Mouse (Mus musculus) monocyte, adult 2 months (primary cell): ENCODE results near the gene Pcgf6.
"Not testable (repeated sequence)": the region's sequence is repeated elsewhere in the genome, so short reads cannot be mapped to it uniquely, and the experiment has no call there.

Experiments
- DNase-seq, 2 experiments: peaks; one replicate each; pipeline ENCODE4 v3.0.0; 2022; ENCODE audit warnings: low spot score in 2 of 2, low read depth in 1 of 2

Pcgf6 gene

GRCm38 (mm10) chr19:47029796-47030195, 20.9 kb downstream of the Pcgf6 start:
- no peak for DNase-seq

GRCm38 (mm10) chr19:47026513-47026912, 24.2 kb downstream of the Pcgf6 start:
- no peak for DNase-seq

GRCm38 (mm10) chr19:47024954-47025353, 25.8 kb downstream of the Pcgf6 start:
- DNase-seq: no peak

GRCm38 (mm10) chr19:47023546-47023945, 27.2 kb downstream of the Pcgf6 start:
- no peak for DNase-seq

GRCm38 (mm10) chr19:47022709-47023108, 28.0 kb downstream of the Pcgf6 start:
- no peak for DNase-seq

GRCm38 (mm10) chr19:47019326-47019725, 31.4 kb downstream of the Pcgf6 start:
- no peak for DNase-seq

- DNase-seq: no peak
These were observed 32.4 kb downstream of the Pcgf6 start for GRCm38 (mm10) chr19:47018330-47018729.

GRCm38 (mm10) chr19:47017831-47018230, 32.9 kb downstream of the Pcgf6 start:
- no peak for DNase-seq

GRCm38 (mm10) chr19:47016487-47016886, 34.2 kb downstream of the Pcgf6 start:
- DNase-seq: peak in 1 of 2 experiments; percentile 33

- DNase-seq: no peak
These were observed 34.7 kb downstream of the Pcgf6 start for GRCm38 (mm10) chr19:47015965-47016364.

GRCm38 (mm10) chr19:47015396-47015795, 35.3 kb downstream of the Pcgf6 start:
- no peak for DNase-seq

GRCm38 (mm10) chr19:47014447-47015381, 36.0 kb downstream of the Pcgf6 start, which contains the start of the genes Ina and Nt5c2:
Gene Ina, plus strand, starts transcription at chr19:47014698.
Gene Nt5c2, minus strand, starts transcription at chr19:47015153.
- no peak for DNase-seq

GRCm38 (mm10) chr19:47014159-47014446, 36.6 kb downstream of the Pcgf6 start:
- DNase-seq: no peak

GRCm38 (mm10) chr19:47013340-47014158, 37.2 kb downstream of the Pcgf6 start:
- DNase-seq: no peak

GRCm38 (mm10) chr19:47012521-47013130, 38.1 kb downstream of the Pcgf6 start:
- DNase-seq: no peak

GRCm38 (mm10) chr19:47009943-47010342, 40.8 kb downstream of the Pcgf6 start:
- no peak for DNase-seq

GRCm38 (mm10) chr19:47009420-47009819, 41.3 kb downstream of the Pcgf6 start:
- DNase-seq: no peak

- no peak for DNase-seq
These were observed 44.4 kb downstream of the Pcgf6 start for GRCm38 (mm10) chr19:47006321-47006720.

- no peak for DNase-seq
These were observed 44.8 kb downstream of the Pcgf6 start for GRCm38 (mm10) chr19:47005873-47006272.

GRCm38 (mm10) chr19:47003742-47004511, 46.8 kb downstream of the Pcgf6 start:
- DNase-seq: no peak

GRCm38 (mm10) chr19:47000357-47000756, 50.3 kb downstream of the Pcgf6 start:
- DNase-seq: not testable (repeated sequence)
